Mouse (Mus musculus) myocyte (in vitro differentiated cells): ENCODE results near the gene Gm5737.

Source experiments
- CEBPB ChIP-seq: IDR thresholded peaks from 2 replicates; pipeline ENCODE4 v1.6.1; 2011; ENCODE audit warnings: mild to moderate bottlenecking, moderate library complexity; ENCODE audit not compliant: poor library complexity, insufficient read depth, severe bottlenecking
- E2F4 ChIP-seq: IDR thresholded peaks from one replicate; pipeline ENCODE4 v1.6.1; 2011; ENCODE audit warnings: mild to moderate bottlenecking, control low read depth, moderate library complexity; ENCODE audit not compliant: insufficient read depth
- MAX ChIP-seq: IDR thresholded peaks from one replicate; pipeline ENCODE4 v1.6.1; 2011; ENCODE audit warnings: low read depth, mild to moderate bottlenecking, control low read depth
- MYOD1 ChIP-seq, 3 experiments: IDR thresholded peaks; one replicate each; pipeline ENCODE4 v1.6.1; 2011; ENCODE audit warnings: control low read depth in 2 of 3, low read depth in 2 of 3, mild to moderate bottlenecking in 2 of 3, moderate library complexity in 1 of 3; ENCODE audit not compliant: insufficient read length in 2 of 3, control insufficient read depth in 1 of 3
- MYOG ChIP-seq, 3 experiments: IDR thresholded peaks; one replicate each; pipeline ENCODE4 v1.6.1; 2011; ENCODE audit warnings: control low read depth in 2 of 3, low read depth in 2 of 3, mild to moderate bottlenecking in 2 of 3; ENCODE audit not compliant: insufficient read length in 2 of 3, control insufficient read depth in 1 of 3, insufficient read depth in 1 of 3
- POLR2A ChIP-seq: IDR thresholded peaks from one replicate; pipeline ENCODE4 v1.6.1; 2011; ENCODE audit warnings: low read depth, mild to moderate bottlenecking, control low read depth, moderate library complexity; ENCODE audit not compliant: insufficient read length
- POLR2AphosphoS2 ChIP-seq: IDR thresholded peaks from one replicate; pipeline ENCODE4 v1.6.1; 2011; ENCODE audit warnings: low read depth, control low read depth; ENCODE audit not compliant: insufficient read length
- TCF12 ChIP-seq: IDR thresholded peaks from one replicate; pipeline ENCODE4 v1.6.1; 2011; ENCODE audit warnings: mild to moderate bottlenecking, control low read depth; ENCODE audit not compliant: poor library complexity, insufficient read depth, severe bottlenecking
- USF1 ChIP-seq: IDR thresholded peaks from one replicate; pipeline ENCODE4 v1.6.1; 2011; ENCODE audit warnings: low read depth, mild to moderate bottlenecking, control low read depth, moderate library complexity

DNA sequence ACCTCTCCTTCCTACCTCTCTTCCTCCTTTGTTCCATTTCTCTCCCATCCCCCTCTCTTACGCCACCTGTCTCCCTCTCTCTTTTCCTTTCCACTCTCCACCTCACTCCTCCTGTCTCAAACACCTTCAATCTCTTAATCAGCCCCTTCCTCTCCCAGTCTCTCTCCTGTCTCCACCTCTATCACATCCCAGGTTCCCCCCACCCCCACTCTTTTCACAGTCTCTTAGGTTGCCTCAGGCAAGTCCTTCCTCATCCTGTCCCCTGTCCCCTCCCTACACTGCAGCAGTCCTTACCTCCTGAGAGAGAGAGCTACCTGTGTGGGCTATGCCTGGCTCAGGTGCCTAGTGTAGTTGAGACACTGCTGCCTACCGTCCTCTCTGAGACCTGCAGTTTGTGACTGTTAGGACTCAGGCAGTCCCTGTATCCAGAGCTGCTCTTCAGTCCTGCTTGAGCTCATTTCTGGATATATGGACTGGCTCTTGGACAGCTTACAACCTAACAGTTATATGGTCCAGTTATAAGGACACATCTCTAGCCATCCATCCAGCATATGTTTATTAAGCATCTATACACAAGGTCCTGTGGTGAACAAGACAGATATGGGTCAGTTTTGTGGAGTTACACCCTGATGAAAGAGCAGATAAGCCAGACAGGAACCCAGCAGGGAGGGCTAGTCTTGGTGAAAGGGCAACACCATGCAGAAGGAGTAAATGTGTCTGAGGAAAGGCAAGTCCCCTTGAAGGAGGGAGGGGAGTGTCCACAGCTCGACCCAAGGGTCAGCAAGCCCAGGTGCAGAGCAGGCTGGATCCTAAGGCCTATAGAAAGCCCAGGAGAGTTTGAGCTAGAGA lies 63.6 kb downstream of the Gm5737 start:
- no peak for TF ChIP-seq POLR2A
- no peak for TF ChIP-seq E2F4
- no peak for TF ChIP-seq MYOG (IDR thresholded peaks at IDR 0.05; ENCODE audit: control insufficient read depth in 1 of 3, insufficient read depth in 1 of 3, insufficient read length in 2 of 3, low read depth in 2 of 3)
- TF ChIP-seq TCF12 = no peak
- no peak for TF ChIP-seq CEBPB
- no peak for TF ChIP-seq POLR2AphosphoS2
- TF ChIP-seq MYOD1 (IDR thresholded peaks at IDR 0.05; ENCODE audit: control insufficient read depth in 1 of 3, insufficient read length in 2 of 3, low read depth in 2 of 3) = no peak
- TF ChIP-seq USF1 = no peak
- TF ChIP-seq MAX = no peak
